Mouse (Mus musculus): ENCODE measurements around the gene Ndufs1. TPM values are rescaled to one million over a fixed set of nuclear protein-coding genes. Genes with fewer than 3 reads are reported as not detected.

Ndufs1 gene
- polyA plus RNA-seq, 1 experiment from 2014 or later, result 382 TPM

- H3K4me3 ChIP-seq (ENCODE audit: control insufficient read depth in 1 of 2, insufficient read depth in 1 of 2, low read depth in 1 of 2, low read length in 2 of 2), result peak overlapping the region; percentile 36 to 50
- peak overlapping the region; percentile 71 for H3K4me2 ChIP-seq (ENCODE audit: low read length)
- peak overlapping the region in 1 of 2 experiments; percentile 33; a peak in 1 of 4 replicates for H3K27ac ChIP-seq (replicated peaks in 1 of 2; ENCODE audit: control insufficient read depth in 1 of 2, insufficient read depth in 1 of 2, low read depth in 2 of 2, low read length in 2 of 2)
- H3K36me3 ChIP-seq (ENCODE audit: control insufficient read depth, insufficient read depth, low read length), result peaks cover 22% of the 10 kb centered on the region
- no peak for ATAC-seq (ENCODE audit: insufficient number of reproducible peaks, insufficient read depth, low FRiP score, low read depth)
- 10% methylated on average over 18 of the region's 18 CpGs for WGBS
- H3K4me1 ChIP-seq (ENCODE audit: control insufficient read depth in 2 of 2, insufficient read depth in 2 of 2, low read length in 2 of 2), result peaks cover 3 to 7% of the 10 kb centered on the region in 2 experiments; a peak in 3 of 4 replicates
- no peaks in the 10 kb centered on the region for H3K27me3 ChIP-seq (ENCODE audit: control insufficient read depth, insufficient read depth, low read length)
- peak overlapping the region; percentile 63 for H3K9ac ChIP-seq (ENCODE audit: low read length)
- H3K9me3 ChIP-seq (ENCODE audit: control insufficient read depth, low read length), result no peaks in the 10 kb centered on the region
Measured at GRCm38 (mm10) chr1:63129857-63130690, 46.6 kb downstream of the Ndufs1 start.

DNA sequence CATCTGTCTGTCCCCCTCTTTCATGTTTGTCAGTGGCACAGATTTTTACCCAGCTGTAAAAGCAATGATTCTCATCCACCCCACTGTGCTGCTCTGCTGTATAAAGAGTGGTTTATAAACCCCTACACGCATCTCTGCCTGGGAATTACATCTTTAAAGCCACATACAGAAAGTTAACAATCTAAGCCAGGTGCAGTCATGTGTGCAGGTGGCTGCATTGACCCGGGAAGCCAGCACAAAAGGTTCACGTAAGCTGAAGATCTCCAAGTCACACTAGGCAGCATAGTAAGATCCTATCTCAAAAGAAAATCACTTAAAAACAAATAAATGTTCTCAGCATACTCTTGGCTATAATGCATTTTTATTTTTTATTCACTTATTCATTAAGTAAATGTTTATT is 47.4 kb downstream of the Ndufs1 start:
- no peaks in the 10 kb centered on the region for H3K9me3 ChIP-seq (ENCODE audit: control insufficient read depth, low read length)
- H3K27ac ChIP-seq (replicated peaks in 1 of 2; ENCODE audit: control insufficient read depth in 1 of 2, insufficient read depth in 1 of 2, low read depth in 2 of 2, low read length in 2 of 2), result no peak overlapping the region
- peaks cover 28% of the 10 kb centered on the region for H3K36me3 ChIP-seq (ENCODE audit: control insufficient read depth, insufficient read depth, low read length)
- peak overlapping the region in 1 of 2 experiments; percentile 36; a peak in 2 of 4 replicates for H3K4me3 ChIP-seq (ENCODE audit: control insufficient read depth in 1 of 2, insufficient read depth in 1 of 2, low read depth in 1 of 2, low read length in 2 of 2)
- H3K4me2 ChIP-seq (ENCODE audit: low read length), result peak overlapping the region; percentile 71
- H3K4me1 ChIP-seq (ENCODE audit: control insufficient read depth in 2 of 2, insufficient read depth in 2 of 2, low read length in 2 of 2), result peaks cover 3 to 7% of the 10 kb centered on the region in 2 experiments; a peak in 3 of 4 replicates
- 0 out of 2 replicates have a peak overlapping the region, but pooled peaks have one; percentile 46 for H3K9ac ChIP-seq (ENCODE audit: low read length)
- no peaks in the 10 kb centered on the region for H3K27me3 ChIP-seq (ENCODE audit: control insufficient read depth, insufficient read depth, low read length)
- ATAC-seq (ENCODE audit: insufficient number of reproducible peaks, insufficient read depth, low FRiP score, low read depth), result no peak
- 76% methylated on average over 3 of the region's 3 CpGs for WGBS

DNA sequence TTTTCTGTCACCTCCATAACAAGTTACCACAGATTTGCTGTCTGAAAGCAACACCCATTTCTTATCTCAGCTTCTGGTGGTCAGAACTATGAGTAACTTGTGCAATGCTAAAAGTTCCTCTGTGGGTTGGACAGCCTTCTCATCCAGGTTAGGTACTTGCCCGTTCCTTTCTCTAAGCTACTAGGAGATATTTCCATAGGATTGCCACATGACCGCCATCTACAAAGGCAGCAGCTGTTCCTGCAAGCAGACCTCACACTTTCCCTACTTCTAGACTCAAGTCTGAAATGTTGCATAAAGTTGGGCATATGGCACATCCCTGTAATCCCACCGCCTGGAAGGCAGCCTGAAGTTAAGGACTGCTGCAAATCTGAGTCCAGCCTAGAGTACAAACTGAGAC is 50.4 kb downstream of the Ndufs1 start:
- peaks cover 58% of the 10 kb centered on the region for H3K36me3 ChIP-seq (ENCODE audit: control insufficient read depth, insufficient read depth, low read length)
- peaks cover 3 to 7% of the 10 kb centered on the region in 2 experiments; a peak in 3 of 4 replicates for H3K4me1 ChIP-seq (ENCODE audit: control insufficient read depth in 2 of 2, insufficient read depth in 2 of 2, low read length in 2 of 2)
- no peak overlapping the region for H3K4me2 ChIP-seq (ENCODE audit: low read length)
- H3K27ac ChIP-seq (replicated peaks in 1 of 2; ENCODE audit: control insufficient read depth in 1 of 2, insufficient read depth in 1 of 2, low read depth in 2 of 2, low read length in 2 of 2), result no peak overlapping the region
- ATAC-seq (ENCODE audit: insufficient number of reproducible peaks, insufficient read depth, low FRiP score, low read depth), result no peak
- H3K4me3 ChIP-seq (ENCODE audit: control insufficient read depth in 1 of 2, insufficient read depth in 1 of 2, low read depth in 1 of 2, low read length in 2 of 2), result no peak overlapping the region
- H3K9ac ChIP-seq (ENCODE audit: low read length), result no peak overlapping the region
- no peaks in the 10 kb centered on the region for H3K9me3 ChIP-seq (ENCODE audit: control insufficient read depth, low read length)
- WGBS, result 90% methylated on average over 3 of the region's 3 CpGs
- H3K27me3 ChIP-seq (ENCODE audit: control insufficient read depth, insufficient read depth, low read length), result no peaks in the 10 kb centered on the region

- Histone ChIP-seq H3K27ac (replicated peaks in 1 of 2; ENCODE audit: control insufficient read depth in 1 of 2, insufficient read depth in 1 of 2, low read depth in 2 of 2, low read length in 2 of 2) (no peak overlapping the region), H3K9ac (ENCODE audit: low read length) (no peak overlapping the region), H3K4me2 (ENCODE audit: low read length) (no peak overlapping the region), H3K27me3 (ENCODE audit: control insufficient read depth, insufficient read depth, low read length) (no peaks in the 10 kb centered on the region), H3K4me3 (ENCODE audit: control insufficient read depth in 1 of 2, insufficient read depth in 1 of 2, low read depth in 1 of 2, low read length in 2 of 2) (no peak overlapping the region), H3K4me1 (ENCODE audit: control insufficient read depth in 2 of 2, insufficient read depth in 2 of 2, low read length in 2 of 2) (no peaks in the 10 kb centered on the region), H3K36me3 (ENCODE audit: control insufficient read depth, insufficient read depth, low read length) (peaks cover 81% of the 10 kb centered on the region), H3K9me3 (ENCODE audit: control insufficient read depth, low read length) (peaks cover 5% of the 10 kb centered on the region; the same call in 1 of the 2 replicates)
- WGBS, result 80% methylated on average over 6 of the region's 6 CpGs
- ATAC-seq (ENCODE audit: insufficient number of reproducible peaks, insufficient read depth, low FRiP score, low read depth), result no peak
Measured at GRCm38 (mm10) chr1:63123823-63124450, 52.7 kb downstream of the Ndufs1 start.

DNA sequence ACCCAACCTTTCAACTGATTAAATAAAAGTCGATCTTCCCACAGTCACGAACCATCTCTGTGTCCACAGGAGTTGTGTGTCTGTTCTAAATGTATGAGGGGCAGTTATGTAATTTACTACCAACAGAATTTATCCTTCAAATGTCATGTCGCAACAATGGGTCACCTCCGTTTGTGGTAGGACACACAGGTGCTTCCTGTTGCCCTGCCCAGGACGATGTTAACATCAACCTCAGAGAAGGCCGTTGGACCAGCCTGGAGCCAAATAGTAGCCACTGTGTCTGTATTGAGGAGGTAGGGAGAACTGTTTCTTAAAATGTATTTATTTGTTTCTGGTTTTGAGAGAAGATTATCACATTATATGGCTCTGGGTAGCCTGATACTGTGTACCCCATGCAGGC is 54.6 kb downstream of the Ndufs1 start:
- Histone ChIP-seq H3K27ac (replicated peaks in 1 of 2; ENCODE audit: control insufficient read depth in 1 of 2, insufficient read depth in 1 of 2, low read depth in 2 of 2, low read length in 2 of 2) (no peak overlapping the region), H3K4me1 (ENCODE audit: control insufficient read depth in 2 of 2, insufficient read depth in 2 of 2, low read length in 2 of 2) (peaks cover 0 to 1% of the 10 kb centered on the region in 2 experiments; a peak in 1 of 4 replicates), H3K4me3 (ENCODE audit: control insufficient read depth in 1 of 2, insufficient read depth in 1 of 2, low read depth in 1 of 2, low read length in 2 of 2) (no peak overlapping the region), H3K4me2 (ENCODE audit: low read length) (no peak overlapping the region), H3K27me3 (ENCODE audit: control insufficient read depth, insufficient read depth, low read length) (no peaks in the 10 kb centered on the region), H3K36me3 (ENCODE audit: control insufficient read depth, insufficient read depth, low read length) (peaks cover 88% of the 10 kb centered on the region), H3K9me3 (ENCODE audit: control insufficient read depth, low read length) (peaks cover 5% of the 10 kb centered on the region; the same call in 1 of the 2 replicates), H3K9ac (ENCODE audit: low read length) (no peak overlapping the region)
- WGBS, result 89% methylated on average over 6 of the region's 6 CpGs
- no peak for ATAC-seq (ENCODE audit: insufficient number of reproducible peaks, insufficient read depth, low FRiP score, low read depth)

GRCm38 (mm10) chr1:63120382-63120781 is 56.3 kb downstream of the Ndufs1 start:
- Histone ChIP-seq H3K27me3 (ENCODE audit: control insufficient read depth, insufficient read depth, low read length) (no peaks in the 10 kb centered on the region), H3K4me1 (ENCODE audit: control insufficient read depth in 2 of 2, insufficient read depth in 2 of 2, low read length in 2 of 2) (peaks cover 0 to 7% of the 10 kb centered on the region in 2 experiments; a peak in 2 of 4 replicates), H3K4me2 (ENCODE audit: low read length) (no peak overlapping the region), H3K9me3 (ENCODE audit: control insufficient read depth, low read length) (peaks cover 5% of the 10 kb centered on the region; the same call in 1 of the 2 replicates), H3K36me3 (ENCODE audit: control insufficient read depth, insufficient read depth, low read length) (peaks cover 76% of the 10 kb centered on the region), H3K27ac (replicated peaks in 1 of 2; ENCODE audit: control insufficient read depth in 1 of 2, insufficient read depth in 1 of 2, low read depth in 2 of 2, low read length in 2 of 2) (no peak overlapping the region), H3K9ac (ENCODE audit: low read length) (no peak overlapping the region), H3K4me3 (ENCODE audit: control insufficient read depth in 1 of 2, insufficient read depth in 1 of 2, low read depth in 1 of 2, low read length in 2 of 2) (no peak overlapping the region)
- 86% methylated on average over 2 of the region's 2 CpGs for WGBS
- ATAC-seq (ENCODE audit: insufficient number of reproducible peaks, insufficient read depth, low FRiP score, low read depth), result no peak

DNA sequence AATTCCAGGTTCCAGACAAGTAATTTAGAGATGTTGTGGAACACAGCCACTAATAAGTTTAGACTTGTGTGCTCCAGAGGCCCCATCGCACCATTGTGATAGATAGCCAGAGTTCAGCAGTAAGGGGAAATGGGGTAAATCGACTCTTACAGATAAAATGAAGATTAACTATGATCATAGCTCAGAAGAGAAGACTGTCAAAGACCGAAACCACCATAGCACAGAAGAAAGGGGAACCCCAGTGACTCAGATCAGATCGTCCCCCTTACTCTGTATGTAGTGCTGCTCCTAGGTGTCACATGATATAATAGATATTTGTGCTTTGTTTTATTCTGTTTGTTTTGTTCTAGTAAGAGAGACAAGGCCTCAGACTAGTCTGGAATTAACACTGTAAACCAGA is 57.0 kb downstream of the Ndufs1 start:
- peaks cover 70% of the 10 kb centered on the region for H3K36me3 ChIP-seq (ENCODE audit: control insufficient read depth, insufficient read depth, low read length)
- peaks cover 5% of the 10 kb centered on the region; the same call in 1 of the 2 replicates for H3K9me3 ChIP-seq (ENCODE audit: control insufficient read depth, low read length)
- WGBS, result 86% methylated on average over 4 of the region's 4 CpGs
- no peak for ATAC-seq (ENCODE audit: insufficient number of reproducible peaks, insufficient read depth, low FRiP score, low read depth)
- peaks cover 0 to 7% of the 10 kb centered on the region in 2 experiments; a peak in 2 of 4 replicates for H3K4me1 ChIP-seq (ENCODE audit: control insufficient read depth in 2 of 2, insufficient read depth in 2 of 2, low read length in 2 of 2)
- no peak overlapping the region for H3K4me2 ChIP-seq (ENCODE audit: low read length)
- no peaks in the 10 kb centered on the region for H3K27me3 ChIP-seq (ENCODE audit: control insufficient read depth, insufficient read depth, low read length)
- no peak overlapping the region for H3K9ac ChIP-seq (ENCODE audit: low read length)
- H3K4me3 ChIP-seq (ENCODE audit: control insufficient read depth in 1 of 2, insufficient read depth in 1 of 2, low read depth in 1 of 2, low read length in 2 of 2), result no peak overlapping the region
- H3K27ac ChIP-seq (replicated peaks in 1 of 2; ENCODE audit: control insufficient read depth in 1 of 2, insufficient read depth in 1 of 2, low read depth in 2 of 2, low read length in 2 of 2), result no peak overlapping the region

Measured in heart, embryonic 14.5 days (tissue).